Mouse (Mus musculus) retina, embryonic 14.5 days (tissue): ENCODE results near the gene Mcl1.
"Not testable (repeated sequence)": the region's sequence is repeated elsewhere in the genome, so short reads cannot be mapped to it uniquely, and the experiment has no call there.

Source experiments
- DNase-seq: peaks from one replicate; pipeline ENCODE4 v3.0.0-alpha.2; 2015; ENCODE audit warnings: low spot score

Mcl1 gene

GRCm38 (mm10) chr3:95686492-95687167 is 28.0 kb downstream of the Mcl1 start:
- no peak for DNase-seq

GRCm38 (mm10) chr3:95687168-95687523 is 28.6 kb downstream of the Mcl1 start:
- DNase-seq, result no peak

GRCm38 (mm10) chr3:95687524-95688421 is 29.2 kb downstream of the Mcl1 start, which contains the start of gene Adamtsl4:
Gene Adamtsl4, minus strand, starts transcription at chr3:95687917.
- peak; percentile 73 for DNase-seq

DNA sequence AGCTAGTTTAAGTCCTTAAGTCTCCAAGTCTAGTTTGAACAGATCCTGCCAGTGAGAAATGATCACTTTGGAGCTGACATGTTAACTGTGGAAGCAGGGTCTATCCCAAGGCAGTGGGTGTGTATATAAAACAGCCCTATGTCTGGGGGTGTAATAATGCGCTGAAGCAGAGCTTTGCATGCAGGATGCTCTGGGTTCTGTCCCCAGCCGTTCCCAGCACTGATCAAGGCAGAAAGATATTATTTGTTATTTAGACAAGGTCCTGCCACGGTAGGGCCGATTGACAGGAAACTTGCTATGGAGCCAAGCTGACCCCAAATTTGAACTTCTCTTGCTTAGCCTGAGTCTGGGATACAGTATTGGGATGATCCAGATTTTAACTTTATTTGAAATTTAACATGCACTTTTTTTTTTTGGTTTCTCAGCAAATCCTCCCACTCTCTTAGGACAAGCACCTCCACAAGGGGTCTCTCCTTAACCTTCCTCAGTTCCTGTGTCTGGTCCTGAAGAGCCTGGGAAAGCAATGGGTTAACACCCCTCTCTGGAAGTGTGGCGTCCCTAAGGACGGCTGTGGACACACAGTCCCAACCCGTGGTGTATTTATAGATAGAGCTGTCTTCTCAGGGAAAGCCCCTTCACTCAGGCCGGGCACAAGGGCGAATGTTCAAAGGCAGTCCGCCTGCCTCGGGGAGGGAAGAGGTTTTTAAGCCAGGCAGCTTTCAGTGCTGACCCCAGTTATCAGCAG is 30.8 kb downstream of the Mcl1 start:
- DNase-seq, result no peak

DNA sequence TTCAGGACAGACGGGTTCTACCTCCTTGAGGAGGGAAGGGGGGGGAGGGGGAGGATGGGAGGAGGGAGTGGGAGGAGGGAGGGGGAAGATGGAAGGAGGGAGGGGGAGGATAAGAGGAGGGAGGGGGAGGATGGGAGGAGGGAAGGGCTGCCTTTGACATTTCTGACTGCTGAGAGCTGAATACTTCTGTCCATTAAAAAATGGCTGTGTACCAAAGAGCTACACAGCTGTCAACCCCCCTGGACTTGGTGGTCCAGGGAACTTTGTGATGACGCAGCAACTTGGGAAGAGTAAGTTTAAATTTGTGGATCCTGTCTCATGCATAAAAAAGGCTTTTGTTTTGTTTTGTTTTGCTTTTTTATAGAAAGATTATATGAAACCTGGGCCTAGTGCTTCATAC is 31.4 kb downstream of the Mcl1 start:
- no peak for DNase-seq

GRCm38 (mm10) chr3:95690552-95690951 is 32.0 kb downstream of the Mcl1 start:
- DNase-seq, result not testable (repeated sequence)

DNA sequence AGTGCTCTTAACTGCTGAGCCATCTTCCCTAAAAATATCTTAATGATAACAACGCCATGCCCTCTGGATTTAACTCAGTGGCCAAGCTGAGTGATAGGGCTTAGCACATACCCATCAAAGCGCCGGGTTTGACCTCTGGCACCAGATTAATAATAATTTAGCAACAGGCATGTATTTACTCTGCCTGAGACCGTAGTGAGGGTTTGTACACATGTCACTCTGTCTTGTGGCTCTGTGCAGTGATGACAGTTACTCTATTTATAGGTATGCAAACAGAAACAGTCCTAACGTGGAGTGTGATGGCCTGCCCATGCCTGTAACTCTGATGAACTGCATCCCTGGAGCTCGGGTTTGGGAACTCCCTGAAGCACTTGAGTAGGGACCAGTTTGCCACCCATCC is 34.1 kb downstream of the Mcl1 start:
- DNase-seq, result no peak

GRCm38 (mm10) chr3:95693821-95694807 is 35.5 kb downstream of the Mcl1 start:
- DNase-seq, result peak; percentile 60

DNA sequence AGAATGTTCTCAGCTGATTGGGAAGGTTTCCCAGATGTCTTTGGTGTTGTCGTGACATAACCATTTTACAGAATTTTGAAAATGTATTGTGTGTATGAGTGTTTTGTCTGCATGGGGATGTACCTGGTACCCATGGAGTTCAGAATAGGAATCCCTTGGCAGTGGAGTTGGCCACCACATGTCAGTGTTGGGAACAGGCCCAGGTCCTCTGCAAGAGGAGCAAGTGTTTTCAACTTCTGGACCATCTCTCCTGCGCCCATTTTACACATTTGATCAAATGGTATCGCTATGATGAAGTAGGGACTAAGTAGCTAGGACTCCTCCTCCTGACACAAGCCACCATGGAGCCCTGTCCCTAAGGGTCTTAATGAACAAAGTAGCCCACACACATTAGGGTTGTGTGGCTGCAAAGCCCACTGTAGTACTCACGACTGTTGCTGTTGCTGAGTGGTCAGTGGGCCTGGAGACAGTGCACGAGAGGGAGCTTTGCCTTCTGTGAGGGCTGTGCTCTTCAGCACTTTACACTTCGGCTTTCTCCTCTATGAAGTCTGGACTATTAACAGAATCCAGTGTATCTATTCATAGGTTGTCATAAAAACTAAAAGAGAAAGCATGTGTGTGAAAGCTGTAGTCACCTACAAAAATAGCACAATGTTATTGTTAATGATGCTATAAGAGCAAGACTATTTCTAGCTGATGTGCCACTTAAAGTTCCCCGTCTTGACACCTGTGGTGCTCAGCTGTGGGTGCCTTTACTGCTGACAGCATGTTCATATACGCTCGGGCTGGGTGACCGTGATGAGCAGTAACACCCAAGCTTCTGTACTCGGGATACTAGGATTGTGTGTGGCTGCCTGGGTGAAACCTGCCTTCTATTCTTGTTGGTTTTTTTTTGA is 36.5 kb downstream of the Mcl1 start:
- DNase-seq, result no peak

GRCm38 (mm10) chr3:95695796-95696195 is 37.2 kb downstream of the Mcl1 start:
- DNase-seq, result no peak

DNA sequence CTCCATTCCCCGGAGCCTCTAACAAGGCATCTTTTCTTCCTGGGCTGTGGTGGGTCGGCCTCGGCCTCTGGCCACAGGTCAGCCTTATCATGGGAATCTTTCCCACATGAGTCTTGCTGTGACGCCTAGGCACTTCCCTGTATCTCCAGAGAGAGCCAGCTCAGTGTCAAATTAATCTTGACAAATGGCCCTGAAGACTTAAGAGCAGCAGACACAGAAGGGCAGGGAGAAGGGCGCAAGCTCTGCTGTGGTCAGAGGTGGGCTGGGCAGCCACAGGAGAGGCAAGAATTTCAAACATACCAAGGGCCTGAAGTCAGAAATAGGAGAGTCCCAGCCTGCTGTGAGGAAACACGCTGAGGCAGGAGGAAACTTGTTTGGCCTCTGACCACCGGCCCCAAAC is 37.8 kb downstream of the Mcl1 start:
- DNase-seq, result no peak

- no peak for DNase-seq
Measured at GRCm38 (mm10) chr3:95698286-95698685, 39.7 kb downstream of the Mcl1 start.

GRCm38 (mm10) chr3:95700233-95700681 is 41.7 kb downstream of the Mcl1 start:
- no peak for DNase-seq

DNA sequence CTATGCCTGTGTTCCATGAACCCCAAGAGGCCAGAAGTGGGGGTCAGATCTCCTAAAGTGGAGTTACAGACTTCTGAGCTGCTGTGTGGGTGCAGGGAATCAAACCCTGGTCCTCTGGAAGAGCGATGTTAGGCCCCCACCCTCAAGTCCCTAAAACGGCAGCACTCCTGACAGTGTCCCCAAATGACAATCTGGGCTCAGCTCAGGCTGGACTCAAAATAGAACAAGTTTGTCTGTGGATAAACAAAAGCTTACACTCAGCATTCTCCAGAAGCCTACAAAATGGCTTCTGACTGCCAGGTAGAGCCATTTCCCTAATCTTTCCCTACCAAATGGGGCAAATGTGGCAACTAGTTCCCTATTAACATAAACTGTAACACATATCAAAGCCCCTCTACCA is 42.5 kb downstream of the Mcl1 start:
- DNase-seq, result no peak

DNA sequence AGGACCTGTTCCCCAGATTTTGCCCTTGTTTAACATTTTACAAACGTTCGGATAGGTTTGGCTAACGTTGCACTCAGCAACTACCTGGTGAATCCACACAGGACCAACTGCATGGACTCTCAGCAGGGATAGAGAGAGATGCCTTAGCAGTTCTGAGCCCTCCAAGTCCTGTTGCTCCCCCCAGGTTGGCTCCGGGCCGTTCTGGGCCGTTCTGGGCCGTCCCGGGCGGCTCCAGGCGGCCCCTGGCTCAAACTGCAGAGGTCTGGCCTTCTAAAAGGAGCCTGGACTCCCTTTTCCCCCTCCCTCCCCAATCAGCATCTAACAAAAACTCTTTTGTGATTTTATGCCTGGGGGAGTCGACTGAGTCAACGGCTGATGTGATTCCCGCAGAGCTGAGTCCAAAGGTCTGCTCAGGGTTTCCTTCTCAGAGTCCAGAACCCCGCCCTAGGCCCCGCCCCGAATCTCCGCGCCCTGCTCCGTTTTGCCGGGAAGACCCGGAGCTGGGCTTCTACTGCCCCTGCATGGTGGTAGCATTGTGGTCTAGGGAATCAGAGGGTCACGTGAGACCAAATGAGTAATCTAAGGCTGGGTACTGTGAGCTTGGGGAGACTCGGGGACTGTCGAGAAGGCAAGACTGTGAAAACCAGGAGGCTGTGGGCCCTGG is 43.4 kb downstream of the Mcl1 start:
- peak; percentile 81 for DNase-seq

GRCm38 (mm10) chr3:95703276-95703675 is 44.7 kb downstream of the Mcl1 start:
- DNase-seq, result no peak

GRCm38 (mm10) chr3:95704612-95705011 is 46.0 kb downstream of the Mcl1 start:
- no peak for DNase-seq

DNA sequence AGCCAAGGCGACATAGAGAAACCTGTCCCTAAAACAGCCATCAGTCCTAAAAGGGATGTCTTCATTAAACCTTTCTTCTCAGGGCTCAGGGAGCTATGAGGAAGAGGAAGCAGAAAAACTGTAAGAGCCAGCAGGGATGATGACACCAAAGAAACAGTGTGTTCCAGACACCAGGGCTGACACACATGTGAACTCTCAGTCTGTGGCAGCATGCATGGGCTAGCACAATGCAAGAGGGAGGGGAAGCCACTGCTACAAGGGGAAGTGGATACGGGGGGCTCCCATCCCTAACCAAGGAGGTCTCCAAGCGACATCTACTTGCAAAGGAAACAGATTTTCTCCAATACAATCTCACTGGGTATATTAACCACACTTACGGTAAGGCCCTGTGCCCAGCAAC is 47.7 kb downstream of the Mcl1 start:
- no peak for DNase-seq

DNA sequence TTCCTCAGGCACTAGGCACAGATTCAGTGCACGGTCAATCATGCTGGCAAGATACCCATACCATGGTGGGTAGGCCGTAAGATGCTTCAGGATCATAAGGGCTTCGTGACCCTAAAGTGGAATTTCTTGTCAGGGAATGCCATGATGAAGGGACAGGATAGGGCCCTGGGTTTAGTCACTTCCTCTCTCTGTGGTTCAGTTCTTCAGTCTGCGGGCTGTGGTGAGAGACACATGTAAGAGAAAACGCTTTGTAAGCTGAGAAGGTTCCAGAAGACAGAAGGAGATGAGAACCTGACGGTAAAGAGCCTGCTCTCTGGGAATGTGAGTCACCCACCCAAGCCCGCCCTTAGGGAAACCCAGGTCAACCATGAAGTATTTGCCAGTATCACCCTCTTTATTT is 48.9 kb downstream of the Mcl1 start:
- no peak for DNase-seq

DNA sequence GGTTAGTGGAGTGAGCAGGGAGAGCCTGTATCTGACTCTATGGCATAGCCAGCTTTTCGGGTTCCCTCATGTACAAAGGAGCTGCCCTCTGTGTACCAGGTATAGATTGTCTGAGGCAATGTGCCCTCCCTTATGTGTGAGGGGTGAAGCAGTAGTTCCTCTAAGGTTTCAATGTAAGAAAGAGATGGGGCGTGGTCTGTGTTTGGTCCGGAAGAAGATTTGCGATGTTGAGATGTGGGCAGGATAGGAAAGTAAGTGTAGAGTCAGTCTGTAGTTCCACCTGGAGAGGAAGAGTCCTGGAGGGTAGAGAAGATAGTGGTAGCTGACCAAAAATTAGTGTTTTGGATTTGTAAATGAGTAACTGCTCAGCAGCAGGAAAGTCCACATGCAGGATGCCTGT is 50.5 kb downstream of the Mcl1 start:
- no peak for DNase-seq
